Mouse (Mus musculus): ENCODE data around the gene Hivep3. TPM values are rescaled to one million over a fixed set of nuclear protein-coding genes. Genes with fewer than 3 reads are reported as not detected.

Gene Hivep3
- total and polyA plus RNA-seq, 3 experiments, result 4.3 to 12.9 (median 8.3) TPM

DNA sequence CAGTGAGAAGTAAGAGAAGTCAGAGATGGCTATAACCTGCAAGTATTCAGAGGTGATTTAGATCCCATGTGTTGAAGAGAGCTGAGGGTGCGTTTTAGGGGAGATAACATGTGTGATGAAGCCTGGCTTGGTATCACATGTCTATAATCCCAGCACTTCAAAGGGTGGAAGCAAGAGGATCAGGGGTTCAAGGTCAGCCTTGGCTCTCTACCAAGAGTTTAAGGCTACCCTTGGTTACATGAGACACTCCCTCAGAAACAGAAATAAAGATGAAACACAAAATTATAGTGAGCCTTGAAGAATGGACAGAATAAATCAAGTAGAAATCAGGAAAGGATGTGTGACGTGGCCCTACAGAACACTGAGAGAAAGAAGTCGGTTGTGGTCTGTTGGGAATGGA, 420.2 kb downstream of the Hivep3 start:
- no peak for DNase-seq

DNA sequence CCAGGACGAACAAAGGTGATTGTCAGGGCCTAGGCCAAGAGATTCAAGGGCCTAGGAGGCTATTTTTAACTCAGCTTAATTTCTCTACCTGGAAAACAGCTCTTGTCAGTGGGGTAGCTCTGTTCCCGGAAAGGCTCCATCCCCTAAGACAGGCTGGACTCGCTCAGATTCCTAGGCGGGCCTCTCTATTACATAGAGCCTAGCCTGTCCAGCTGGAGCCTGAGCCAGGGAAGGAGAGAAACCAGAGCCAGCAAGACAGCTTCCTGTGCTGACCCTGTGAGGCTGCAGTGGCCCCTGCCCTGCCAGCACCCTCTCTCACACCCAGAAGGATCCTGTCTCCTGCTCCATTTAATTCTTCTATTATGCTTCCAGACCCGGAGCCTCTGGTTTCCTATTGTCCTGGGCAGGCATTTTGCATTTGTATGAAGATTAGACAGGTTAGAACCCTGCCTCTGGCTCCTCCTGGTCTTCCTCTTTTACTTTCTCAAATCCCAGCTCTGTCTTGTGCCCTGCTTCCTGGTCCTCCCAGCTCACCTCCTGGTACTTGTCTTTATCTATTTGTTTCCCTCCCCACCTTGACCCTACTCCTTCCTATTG, 425.2 kb downstream of the Hivep3 start:
- no peak for DNase-seq

DNA sequence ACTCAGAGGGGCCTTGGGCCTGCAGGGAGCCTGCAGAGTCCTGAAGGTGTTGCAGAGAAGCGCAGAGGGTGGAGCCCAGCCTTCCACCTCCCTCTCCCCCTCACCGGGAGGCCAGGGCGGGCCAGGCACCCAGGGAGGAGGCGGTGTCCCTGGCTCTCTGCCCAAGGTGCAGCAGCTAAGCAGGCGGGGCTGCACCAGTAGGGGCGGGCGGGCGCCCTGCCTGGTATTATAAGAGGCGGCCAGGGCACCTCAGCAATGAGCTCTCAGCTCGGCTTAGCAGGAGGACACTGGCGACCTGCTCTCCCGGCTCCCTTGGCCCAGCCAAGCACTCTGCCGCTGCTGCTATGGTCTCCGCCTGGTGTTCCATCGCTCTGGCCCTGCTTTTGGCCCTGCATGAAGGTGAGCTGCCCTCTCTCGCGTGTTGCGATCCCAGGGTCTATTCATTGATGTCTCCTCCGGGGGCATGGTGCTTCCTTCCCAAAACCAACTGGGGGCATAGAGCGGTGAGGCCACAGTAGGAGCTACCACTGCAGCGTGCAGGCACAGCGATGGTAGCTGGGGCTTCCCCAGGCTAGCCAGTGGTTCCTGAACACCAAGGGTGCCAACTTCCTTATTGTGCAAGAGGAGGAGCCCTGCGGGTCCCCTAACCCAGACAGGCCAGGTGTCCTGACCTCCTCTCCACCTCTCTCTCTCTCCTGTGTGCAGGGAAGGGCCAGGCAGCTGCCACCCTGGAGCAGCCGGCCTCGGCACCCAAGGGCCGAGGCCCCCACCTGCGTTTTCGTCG, 427.8 kb downstream of the Hivep3 start, which contains the start of gene Edn2:
Gene Edn2, plus strand, starts transcription at position 41 of the 784 bp plus-strand sequence.
- DNase-seq, result peak; percentile 89

DNA sequence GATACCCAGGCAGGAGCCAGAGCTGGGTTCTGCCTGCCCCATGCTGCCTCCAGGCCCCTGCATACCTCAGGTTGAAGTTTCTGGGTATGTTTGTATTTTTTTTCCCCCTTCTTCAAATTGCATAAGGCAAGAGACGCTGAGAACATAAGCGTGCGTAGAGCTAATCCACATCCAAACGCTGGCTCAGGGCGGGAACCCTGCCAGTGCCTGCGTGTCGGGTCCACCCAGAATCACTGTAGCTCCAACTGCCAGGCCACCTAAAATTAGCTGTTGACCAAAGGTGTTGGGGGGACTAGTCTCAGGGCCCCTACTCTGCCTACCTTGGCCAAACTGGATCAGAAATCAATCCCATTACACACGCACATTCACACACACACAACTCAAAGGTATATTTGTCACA, 429.0 kb downstream of the Hivep3 start:
- no peak for DNase-seq

DNA sequence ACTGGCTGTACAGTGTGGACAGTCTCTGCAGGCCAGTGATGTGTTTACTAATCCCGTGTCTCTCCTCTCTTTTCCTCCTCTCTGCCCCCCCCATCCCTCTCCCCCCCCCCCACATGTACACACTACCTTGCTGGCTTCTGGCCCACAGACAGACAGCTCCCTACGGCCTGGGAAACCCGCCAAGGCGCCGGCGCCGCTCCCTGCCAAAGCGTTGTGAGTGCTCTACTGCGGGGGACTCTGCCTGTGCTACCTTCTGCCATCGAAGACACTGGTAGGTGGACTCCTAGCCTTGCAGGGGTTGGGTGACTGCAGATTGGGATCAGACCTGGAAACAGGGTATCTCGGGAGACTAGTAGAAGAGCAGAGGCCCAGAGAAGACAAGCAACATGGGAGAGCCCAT, 429.7 kb downstream of the Hivep3 start:
- DNase-seq, result peak; percentile 47

DNA sequence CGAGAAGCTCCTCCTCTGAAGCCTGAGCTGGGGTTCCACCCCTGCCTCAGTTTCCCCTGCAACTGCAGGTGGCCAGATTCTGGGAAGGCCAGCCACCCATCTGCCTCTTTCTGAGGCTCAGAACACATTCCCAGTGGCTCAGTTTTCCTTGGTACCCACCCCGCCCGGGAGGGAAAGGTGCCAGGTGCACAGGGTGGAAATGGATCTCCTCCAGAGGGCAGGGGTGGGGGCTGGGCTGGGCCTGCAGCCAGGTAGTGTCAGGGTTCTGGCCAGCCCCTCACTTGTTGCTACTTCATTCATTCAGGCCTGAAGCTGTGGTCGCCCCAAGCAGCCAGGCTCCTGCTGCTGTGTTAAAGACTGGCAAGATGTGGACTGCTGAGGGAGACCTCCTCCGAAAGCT, 430.7 kb downstream of the Hivep3 start:
- no peak for DNase-seq

DNA sequence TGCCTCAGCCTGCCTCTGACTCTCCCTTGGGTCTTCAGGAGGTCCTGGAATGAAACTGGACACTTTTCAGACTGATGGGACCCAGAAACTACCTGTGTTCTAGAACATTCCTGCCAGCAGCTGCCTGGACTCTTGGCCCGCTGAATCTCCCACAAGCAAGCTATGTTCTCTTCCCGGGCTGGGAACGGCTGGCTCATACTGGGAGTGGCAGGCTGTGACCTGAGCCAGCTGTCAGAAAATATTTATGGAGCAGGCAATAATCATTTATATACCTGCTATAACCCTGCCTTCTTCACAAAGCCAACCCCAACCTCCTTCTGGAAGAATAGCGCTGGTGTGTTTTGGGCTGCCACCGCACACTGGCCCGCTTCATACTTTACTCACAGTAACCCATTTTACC, 434.2 kb downstream of the Hivep3 start:
- DNase-seq, result no peak

DNA sequence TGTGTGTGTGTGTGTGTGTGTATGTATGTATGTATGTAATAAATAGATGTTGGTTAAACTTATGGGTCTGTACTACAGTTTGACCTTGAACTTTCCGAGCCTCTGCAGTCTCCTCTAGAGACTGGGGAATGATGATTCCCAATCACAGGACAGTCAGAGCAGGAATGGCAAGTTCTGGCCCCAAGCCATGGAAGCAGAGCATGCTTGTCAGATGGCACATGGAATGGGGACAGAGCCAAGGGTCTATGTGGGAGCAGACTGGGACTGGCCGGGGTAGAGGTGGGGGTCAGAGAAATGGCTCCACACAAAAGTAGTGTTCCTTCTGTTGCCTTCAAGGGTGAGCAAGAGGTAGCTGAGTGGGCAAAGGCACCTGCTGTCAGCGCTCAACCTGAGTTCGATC, 434.8 kb downstream of the Hivep3 start:
- no peak for DNase-seq

DNA sequence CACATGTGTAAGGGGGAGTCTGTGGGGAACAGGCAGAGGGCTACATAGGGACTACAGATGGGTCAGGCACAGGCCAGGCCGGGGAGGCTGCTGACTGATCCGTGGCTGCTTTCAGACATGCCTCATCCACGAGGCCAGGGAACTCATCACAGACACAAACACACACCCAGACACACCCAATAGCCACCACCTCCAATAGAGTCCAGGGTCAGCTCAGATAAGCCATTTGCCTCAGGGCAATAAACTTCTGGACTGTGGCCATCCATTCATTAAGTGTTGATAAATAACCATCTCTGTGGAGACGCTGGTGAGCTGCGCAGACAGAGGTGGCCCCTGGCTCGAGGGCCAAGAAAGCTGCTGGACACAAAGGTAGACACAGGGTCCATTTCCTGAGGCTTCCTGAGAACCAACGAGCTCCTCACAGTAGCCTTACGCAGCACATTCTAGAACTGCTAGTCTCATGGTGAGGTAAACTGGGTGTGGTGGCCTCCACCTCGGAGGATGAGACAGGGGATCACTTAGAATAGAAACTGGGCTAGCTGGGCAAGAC, 436.9 kb downstream of the Hivep3 start:
- no peak for DNase-seq

DNA sequence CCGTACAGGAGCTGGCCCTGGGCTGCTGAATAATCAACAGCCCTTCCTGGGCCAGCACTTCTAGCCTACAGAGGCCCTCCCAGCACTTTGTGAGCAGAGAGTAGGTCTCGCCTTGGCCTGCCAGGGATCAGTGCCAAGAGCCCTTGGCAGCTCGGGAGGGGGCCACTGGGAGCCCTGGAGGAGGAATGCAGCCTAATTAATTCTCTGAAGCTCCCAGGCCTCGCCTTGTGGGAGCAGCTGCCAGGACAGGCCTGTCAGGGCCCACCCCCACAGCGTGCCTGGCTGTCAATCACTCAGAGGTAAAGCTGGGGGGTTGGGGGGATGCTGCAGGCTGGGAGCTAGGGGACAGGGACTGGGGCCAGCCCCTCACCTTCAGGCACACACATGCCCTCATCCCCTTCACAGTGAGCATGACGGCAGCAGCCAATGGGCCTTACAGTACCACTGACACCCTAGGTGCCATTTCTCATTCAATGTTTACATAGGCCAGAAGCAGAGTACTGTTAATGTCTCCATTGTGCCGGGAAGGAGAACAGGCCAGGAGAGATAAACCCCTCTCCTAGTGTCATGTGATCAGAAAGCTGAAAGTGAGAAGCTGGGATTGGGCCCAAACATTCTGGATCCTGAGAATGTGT, 438.6 kb downstream of the Hivep3 start:
- DNase-seq, result no peak

DNA sequence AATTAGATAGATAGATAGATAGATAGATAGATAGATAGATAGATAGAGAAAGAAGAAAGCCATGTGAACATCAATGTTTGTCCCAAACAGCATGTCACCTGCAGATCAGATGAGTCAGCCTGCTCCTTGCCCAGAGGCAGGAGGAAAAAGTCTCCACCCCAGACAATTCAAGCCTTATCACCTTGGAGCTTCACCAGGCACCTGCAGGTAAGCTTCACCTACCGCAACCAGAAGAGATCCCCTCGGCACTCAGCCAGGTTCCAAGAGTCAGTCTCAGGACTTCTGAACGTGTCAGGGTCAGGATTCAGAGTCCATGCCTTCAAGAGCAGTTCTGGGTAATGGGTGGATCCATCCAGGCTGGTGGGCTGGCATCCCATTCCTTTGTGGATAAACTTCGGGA, 445.5 kb downstream of the Hivep3 start:
- DNase-seq, result no peak

DNA sequence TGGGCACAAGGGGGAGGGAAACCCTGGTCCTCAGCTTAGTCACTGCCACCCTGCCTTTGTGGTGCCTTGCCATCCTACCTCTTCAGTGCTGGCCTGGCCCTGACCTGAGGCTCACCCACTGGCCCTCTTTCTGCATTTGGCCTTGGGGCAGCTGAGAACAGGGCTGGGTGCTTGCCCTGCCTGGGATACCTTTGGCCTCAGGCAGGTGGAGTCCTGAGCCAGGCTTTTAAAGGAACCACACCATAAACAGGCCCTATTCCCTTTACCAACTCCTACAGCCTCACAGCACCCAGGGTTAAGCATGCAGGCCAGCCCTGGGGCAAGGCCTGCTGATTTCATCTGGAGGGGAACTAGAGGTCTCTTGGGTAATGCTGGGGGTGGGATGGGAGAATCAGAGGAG, 447.0 kb downstream of the Hivep3 start:
- no peak for DNase-seq

DNA sequence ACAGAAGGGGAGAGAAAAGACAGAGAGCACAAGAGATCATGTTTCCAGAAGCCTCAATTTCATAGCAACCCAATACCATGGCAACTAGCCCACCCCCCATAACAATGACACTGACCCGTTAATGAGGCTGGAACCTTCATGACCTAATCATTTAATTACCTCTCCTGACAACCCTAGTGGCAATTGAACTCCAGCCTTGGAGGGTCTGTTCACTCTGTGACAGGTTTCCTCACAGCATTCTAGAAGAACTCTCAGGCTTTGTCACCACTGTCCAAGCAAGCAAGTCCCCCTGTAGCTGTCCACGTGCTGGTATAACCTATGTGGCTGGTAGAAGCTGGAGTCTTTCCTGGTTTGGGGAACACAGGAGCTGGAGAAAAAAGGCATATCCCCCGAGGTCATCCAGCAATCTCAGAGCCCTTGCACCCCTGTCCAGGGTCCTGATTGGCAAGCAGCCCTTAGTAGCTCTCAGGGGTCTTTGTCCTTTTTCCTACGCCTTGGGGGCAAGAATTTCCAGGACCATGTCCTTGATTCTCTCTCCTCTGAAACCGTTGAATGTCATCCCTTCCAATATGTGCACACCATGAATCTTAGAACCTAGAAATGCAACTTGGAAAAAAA, 450.9 kb downstream of the Hivep3 start:
- DNase-seq, result no peak

DNA sequence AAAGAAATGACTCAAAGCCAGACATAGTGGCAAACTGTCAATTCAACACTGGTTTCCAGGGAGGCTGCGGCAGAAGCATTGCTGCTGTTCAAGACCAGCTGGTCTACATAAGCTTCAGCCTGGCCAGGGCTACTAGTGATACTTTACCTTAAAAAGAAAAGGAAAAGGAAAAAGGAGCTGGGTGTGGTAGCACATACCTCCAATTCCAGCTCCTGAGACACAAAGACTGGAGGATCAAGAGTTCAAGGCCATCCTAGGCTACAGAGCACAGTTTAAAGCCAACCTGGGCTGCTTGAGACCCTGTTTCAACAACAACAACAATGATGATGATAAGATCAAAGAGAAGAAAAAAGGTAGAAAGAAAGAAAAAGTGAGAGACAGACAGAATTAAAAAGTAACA, 452.9 kb downstream of the Hivep3 start:
- DNase-seq, result no peak

DNA sequence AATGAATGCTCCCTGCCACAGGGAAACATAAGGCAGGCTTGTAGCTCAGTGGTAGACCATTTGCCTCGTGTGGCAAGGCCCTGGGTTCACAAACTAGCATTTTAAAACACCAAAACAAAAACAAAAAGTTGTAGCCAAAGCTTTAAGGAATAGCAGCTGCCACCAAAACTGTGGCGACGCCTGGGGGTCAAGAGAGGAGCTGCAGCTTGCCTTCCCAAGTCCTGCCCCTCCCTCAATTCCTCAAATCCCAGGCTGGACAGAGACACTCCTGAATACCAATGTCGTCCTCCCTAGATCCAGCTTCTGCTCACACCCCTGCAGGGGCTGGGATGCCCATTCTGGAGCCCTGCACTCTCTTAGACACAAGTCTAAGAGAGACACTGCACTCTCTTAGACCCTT, 453.4 kb downstream of the Hivep3 start:
- DNase-seq, result no peak

Other genes starting within 250 kb of the Hivep3 start
- gene Rimkla, start 241.2 kb upstream of the Hivep3 start, total RNA-seq (2021), result under 1 TPM; 0.09 to 0.21 TPM
- 0.11 and 0.28 TPM in 2 replicates for gene Rimkla, start 241.2 kb upstream of the Hivep3 start, polyA plus RNA-seq (2012; rRNA removed)
- gene Foxj3, start 196.8 kb upstream of the Hivep3 start, total RNA-seq (2021), result 10 to 100 TPM; 41.8 to 43.6 TPM
- gene Foxj3, start 196.8 kb upstream of the Hivep3 start, polyA plus RNA-seq (2012; rRNA removed), result 10.2 and 11.8 TPM in 2 replicates
- 1 to 10 TPM; 8.2 to 9.5 TPM for gene Frg2f1, start 194.3 kb upstream of the Hivep3 start, total RNA-seq (2021)
- 24.8 and 32.4 TPM in 2 replicates for gene Frg2f1, start 194.3 kb upstream of the Hivep3 start, polyA plus RNA-seq (2012; rRNA removed)
- not detected for gene Guca2a, start 96.1 kb upstream of the Hivep3 start, total RNA-seq (2021)
- gene Guca2a, start 96.1 kb upstream of the Hivep3 start, polyA plus RNA-seq (2012; rRNA removed), result not detected in 2 replicates
- not detected for gene Guca2b, start 74.8 kb upstream of the Hivep3 start, total RNA-seq (2021)
- gene Guca2b, start 74.8 kb upstream of the Hivep3 start, polyA plus RNA-seq (2012; rRNA removed), result not detected in 2 replicates

Data from adrenal gland, adult 2 months (tissue).